Comparison of ENCODE assay signal across 27 mouse cellular contexts in genomic region chr10:80532783-80533182, GRCm38 (mm10). TPM values are rescaled to one million over a fixed set of nuclear protein-coding genes. Genes with fewer than 3 reads are reported as not detected.
DNase-seq lines count a peak whose midpoint lies in the region; ATAC-seq and TF ChIP-seq lines count a peak whose summit lies in the region.
"Had no signal": no experiment of that assay in that cellular context is flagged by ENCODE, and none has a peak within 500 bp of the region (broad histone marks: within the 10 kb centered on the region; RNA-seq: fewer than 3 reads in every experiment).

No protein-coding gene starts in this region.

- H3K27me3 ChIP-seq in testis, adult 2 months (ENCODE audit: control insufficient read depth, insufficient read depth, low read length): no peaks in the 10 kb centered on the region
- peaks cover 49% of the 10 kb centered on the region for H3K27me3 ChIP-seq in liver, embryonic 12.5 days (replicated peaks)
- H3K27me3 ChIP-seq in liver, embryonic 16.5 days (ENCODE audit: control insufficient read depth, insufficient read depth, low read depth, low read length): peaks cover 3% of the 10 kb centered on the region; the same call in 1 of the 2 replicates
- H3K27me3 ChIP-seq in heart, adult 2 months (ENCODE audit: control insufficient read depth, insufficient read depth, low read length): no peaks in the 10 kb centered on the region
- H3K27me3 ChIP-seq in forebrain, embryonic 13.5 days: peaks cover 32% of the 10 kb centered on the region
- H3K27me3 ChIP-seq in forebrain, embryonic 11.5 days (ENCODE audit: control insufficient read depth, insufficient read depth, low read length): peaks cover 6% of the 10 kb centered on the region; the same call in 1 of the 2 replicates
- H3K27me3 ChIP-seq: Patski had no signal

- peak overlapping the region; percentile 42; the same call in 1 of the 2 replicates for H3K9ac ChIP-seq in liver, embryonic 12.5 days
- H3K9ac ChIP-seq in liver, embryonic 16.5 days (ENCODE audit: low read depth, low read length): no peak overlapping the region
- no peak overlapping the region for H3K9ac ChIP-seq in heart, adult 2 months (ENCODE audit: low read depth, low read length)
- no peak overlapping the region for H3K9ac ChIP-seq in forebrain, embryonic 13.5 days
- no peak overlapping the region for H3K9ac ChIP-seq in forebrain, embryonic 11.5 days (ENCODE audit: low read length)
- H3K9ac ChIP-seq: embryonic facial prominence, embryonic 15.5 days; hindbrain, embryonic 13.5 days had no signal

- no peak for ATAC-seq in liver, embryonic 12.5 days
- peak; percentile 25; the same call in 1 of the 2 replicates for ATAC-seq in liver, embryonic 16.5 days (ENCODE audit: low read depth)
- no peak for ATAC-seq in forebrain, embryonic 13.5 days
- no peak for ATAC-seq in forebrain, embryonic 11.5 days (replicated peaks; ENCODE audit: low FRiP score)
- ATAC-seq: activated CD4-positive, CD25-positive, alpha-beta regulatory T cell, adult 4 months; forebrain, embryonic 14.5 days; hindbrain, postnatal 0 days; Patski had no signal

- no peak overlapping the region for H3K27ac ChIP-seq in testis, adult 2 months (ENCODE audit: control insufficient read depth, insufficient read depth, low read depth, low read length)
- H3K27ac ChIP-seq in liver, embryonic 12.5 days: 0 out of 2 replicates have a peak overlapping the region, but pooled peaks have one; percentile 91
- H3K27ac ChIP-seq in liver, embryonic 16.5 days (ENCODE audit: low read length): peak overlapping the region; percentile 14; the same call in 1 of the 2 replicates
- no peak overlapping the region for H3K27ac ChIP-seq in heart, adult 2 months
- H3K27ac ChIP-seq in forebrain, embryonic 13.5 days: no peak overlapping the region
- H3K27ac ChIP-seq in forebrain, embryonic 11.5 days (ENCODE audit: low read depth, low read length): no peak overlapping the region
- H3K27ac ChIP-seq: embryonic facial prominence, embryonic 15.5 days; gastrocnemius, adult 2 months; heart, embryonic 10.5 days; hindbrain, embryonic 13.5 days; hindbrain, postnatal 0 days had no signal

- 0 out of 2 replicates have a peak overlapping the region, but pooled peaks have one; percentile 94 for H3K4me2 ChIP-seq in liver, embryonic 12.5 days
- peak overlapping the region; percentile 22; the same call in 1 of the 2 replicates for H3K4me2 ChIP-seq in liver, embryonic 16.5 days (ENCODE audit: low read depth, low read length)
- no peak overlapping the region for H3K4me2 ChIP-seq in forebrain, embryonic 13.5 days
- H3K4me2 ChIP-seq in forebrain, embryonic 11.5 days (ENCODE audit: low read depth, low read length, severe bottlenecking): no peak overlapping the region
- H3K4me2 ChIP-seq: embryonic facial prominence, embryonic 15.5 days; hindbrain, embryonic 13.5 days had no signal

- H3K4me1 ChIP-seq in testis, adult 2 months (ENCODE audit: control insufficient read depth, insufficient read depth, low read length): peaks cover 30% of the 10 kb centered on the region
- H3K4me1 ChIP-seq in liver, embryonic 12.5 days: peaks cover 49% of the 10 kb centered on the region
- H3K4me1 ChIP-seq in liver, embryonic 16.5 days (ENCODE audit: control insufficient read depth, low read depth, low read length): peaks cover 40% of the 10 kb centered on the region
- H3K4me1 ChIP-seq in heart, adult 2 months (ENCODE audit: control insufficient read depth, insufficient read depth, low read length): no peaks in the 10 kb centered on the region
- 0 out of 2 replicates have a peak, but pooled peaks cover 4% of the 10 kb centered on the region for H3K4me1 ChIP-seq in forebrain, embryonic 13.5 days
- H3K4me1 ChIP-seq in forebrain, embryonic 11.5 days (replicated peaks; ENCODE audit: control insufficient read depth, insufficient read depth, low read length): 0 out of 2 replicates have a peak, but pooled peaks cover 2% of the 10 kb centered on the region

- DNase-seq in testis, postnatal 14 days (ENCODE audit: low spot score): no peak
- DNase-seq in heart, adult 2 months: no peak
- DNase-seq in gastrocnemius, postnatal 25 days: no peak
- no peak for DNase-seq in forebrain, embryonic 11.5 days (ENCODE audit: low spot score)
- DNase-seq: adrenal gland, postnatal 36 days; cerebellum, adult 2 months; cerebellum, postnatal 10 days; embryo, embryonic 11 days; gastrocnemius, adult 2 months; gastrocnemius, postnatal 36 days; heart, adult 11 months; heart, postnatal 10 days had no signal

- no peak overlapping the region for H3K4me3 ChIP-seq in testis, adult 2 months (ENCODE audit: control insufficient read depth, low read depth, low read length)
- H3K4me3 ChIP-seq in liver, embryonic 12.5 days: no peak overlapping the region
- H3K4me3 ChIP-seq in liver, embryonic 16.5 days (ENCODE audit: low read depth, low read length): no peak overlapping the region
- no peak overlapping the region for H3K4me3 ChIP-seq in heart, adult 2 months
- no peak overlapping the region for H3K4me3 ChIP-seq in forebrain, embryonic 13.5 days
- no peak overlapping the region for H3K4me3 ChIP-seq in forebrain, embryonic 11.5 days (ENCODE audit: low read depth, low read length)
- H3K4me3 ChIP-seq: embryonic facial prominence, embryonic 15.5 days; gastrocnemius, adult 2 months; heart, embryonic 10.5 days; hindbrain, embryonic 13.5 days had no signal

- no peaks in the 10 kb centered on the region for H3K9me3 ChIP-seq in liver, embryonic 12.5 days (replicated peaks)
- no peaks in the 10 kb centered on the region for H3K9me3 ChIP-seq in liver, embryonic 16.5 days (replicated peaks; ENCODE audit: control insufficient read depth, low read length)
- H3K9me3 ChIP-seq in forebrain, embryonic 13.5 days (replicated peaks): no peaks in the 10 kb centered on the region
- no peaks in the 10 kb centered on the region for H3K9me3 ChIP-seq in forebrain, embryonic 11.5 days (ENCODE audit: control insufficient read depth, low read length)
- H3K9me3 ChIP-seq: embryonic facial prominence, embryonic 15.5 days; heart, embryonic 10.5 days; hindbrain, embryonic 13.5 days had no signal

- H3K79me2 ChIP-seq in heart, adult 2 months (replicated peaks; ENCODE audit: control insufficient read depth, insufficient read depth, low read length): no peaks in the 10 kb centered on the region

- TF ChIP-seq CTCF in testis, adult 2 months (IDR thresholded peaks at IDR 0.05; ENCODE audit: control insufficient read depth, insufficient read depth, insufficient replicate concordance, low read depth, low read length): 0 out of 2 replicates have a peak, but pooled peaks have one; percentile 10
- no peak for TF ChIP-seq CTCF in heart, adult 2 months (IDR thresholded peaks at IDR 0.05)

- intact Hi-C loops in heart, adult 2 months (cut with DNase I): no loop called here

- no peaks in the 10 kb centered on the region for H3K36me3 ChIP-seq in testis, adult 2 months (ENCODE audit: control insufficient read depth, insufficient read depth, low read length)
- H3K36me3 ChIP-seq in liver, embryonic 12.5 days: no peaks in the 10 kb centered on the region
- H3K36me3 ChIP-seq in liver, embryonic 16.5 days (ENCODE audit: control insufficient read depth, insufficient read depth): no peaks in the 10 kb centered on the region
- H3K36me3 ChIP-seq in heart, adult 2 months (ENCODE audit: control insufficient read depth, insufficient read depth, low read length): no peaks in the 10 kb centered on the region
- no peaks in the 10 kb centered on the region for H3K36me3 ChIP-seq in forebrain, embryonic 13.5 days (ENCODE audit: poor library complexity, severe bottlenecking)
- no peaks in the 10 kb centered on the region for H3K36me3 ChIP-seq in forebrain, embryonic 11.5 days (ENCODE audit: control insufficient read depth, insufficient read depth, low read length)
- H3K36me3 ChIP-seq: embryonic facial prominence, embryonic 15.5 days; heart, embryonic 10.5 days; hindbrain, embryonic 13.5 days had no signal

- WGBS in liver, embryonic 12.5 days (ENCODE audit: insufficient replicate concordance): 73% methylated on average over 11 of the region's 11 CpGs
- WGBS in liver, embryonic 16.5 days (ENCODE audit: insufficient replicate concordance): 70% methylated on average over 11 of the region's 11 CpGs
- WGBS in heart, adult 2 months: 81% methylated on average over 11 of the region's 11 CpGs
- WGBS in forebrain, embryonic 13.5 days: 85% methylated on average over 11 of the region's 11 CpGs
- WGBS in forebrain, embryonic 11.5 days: 84% methylated on average over 11 of the region's 11 CpGs

- TF ChIP-seq POLR2A in testis, adult 2 months (IDR thresholded peaks at IDR 0.05; ENCODE audit: control insufficient read depth, low read depth, low read length): no peak
- no peak for TF ChIP-seq POLR2A in heart, adult 2 months (IDR thresholded peaks at IDR 0.05; ENCODE audit: insufficient read depth, low read depth, low read length)

- no peak for TF ChIP-seq EP300 in heart, adult 2 months (IDR thresholded peaks at IDR 0.05; ENCODE audit: insufficient read depth, low read depth, low read length)

RNA-seq across cellular contexts. Expression of gene Atp8b3, which starts 6.1 kb away (rescaled TPM):
- polyA plus RNA-seq in testis, adult 2 months (2012; rRNA removed): 1,123 and 1,230 TPM in 2 replicates
- polyA plus RNA-seq in liver, embryonic 12.5 days (2016; fragmentation: Nextera tagmentation; extraction: Ambion mirVana): 0.02 and 0.08 TPM in 2 replicates
- 0.02 TPM in 1 of 2 replicates, not detected in the other for polyA plus RNA-seq in liver, embryonic 16.5 days (2015; fragmentation: Nextera tagmentation; extraction: Ambion mirVana)
- total RNA-seq in heart, adult 2 months (2021): not detected
- 0.39 and 0.50 TPM in 2 replicates for polyA plus RNA-seq in heart, adult 2 months (2012; rRNA removed)
- not detected for total RNA-seq in gastrocnemius, postnatal 25 days (2021)
- polyA plus RNA-seq in forebrain, embryonic 13.5 days (2015; fragmentation: Nextera tagmentation; extraction: Ambion mirVana): 0.33 and 0.36 TPM in 2 replicates
- polyA plus RNA-seq in forebrain, embryonic 11.5 days (2014; fragmentation: Nextera tagmentation; extraction: Ambion mirVana): 0.35 and 0.59 TPM in 2 replicates
- total RNA-seq: gastrocnemius, adult 2 months; gastrocnemius, postnatal 36 days; heart, postnatal 10 days; hematopoietic stem cell, adult 5-6 weeks had no signal
- polyA plus RNA-seq: activated CD4-positive, CD25-positive, alpha-beta regulatory T cell, adult 4 months had no signal

RNA-seq across cellular contexts. Expression of gene Rexo1, which starts 28.6 kb away (rescaled TPM):
- polyA plus RNA-seq in testis, adult 2 months (2012; rRNA removed): 201 and 214 TPM in 2 replicates
- polyA plus RNA-seq in liver, embryonic 12.5 days (2016; fragmentation: Nextera tagmentation; extraction: Ambion mirVana): 23.2 and 23.9 TPM in 2 replicates
- polyA plus RNA-seq in liver, embryonic 16.5 days (2015; fragmentation: Nextera tagmentation; extraction: Ambion mirVana): 10.9 and 12.1 TPM in 2 replicates
- total RNA-seq in heart, adult 2 months (2021): 10 to 100 TPM; 11.6 to 12.3 TPM
- 19.5 and 19.8 TPM in 2 replicates for polyA plus RNA-seq in heart, adult 2 months (2012; rRNA removed)
- total RNA-seq in gastrocnemius, postnatal 25 days (2021): 1 to 10 TPM; 8.4 to 9.3 TPM
- 27.5 and 30.8 TPM in 2 replicates for polyA plus RNA-seq in forebrain, embryonic 13.5 days (2015; fragmentation: Nextera tagmentation; extraction: Ambion mirVana)
- 34.9 and 37.1 TPM in 2 replicates for polyA plus RNA-seq in forebrain, embryonic 11.5 days (2014; fragmentation: Nextera tagmentation; extraction: Ambion mirVana)

RNA-seq across cellular contexts. Expression of gene Onecut3, which starts 38.1 kb away (rescaled TPM):
- 0.43 and 0.52 TPM in 2 replicates for polyA plus RNA-seq in testis, adult 2 months (2012; rRNA removed)
- polyA plus RNA-seq in liver, embryonic 12.5 days (2016; fragmentation: Nextera tagmentation; extraction: Ambion mirVana): 0.29 and 0.33 TPM in 2 replicates
- 0.02 TPM in 1 of 2 replicates, not detected in the other for polyA plus RNA-seq in liver, embryonic 16.5 days (2015; fragmentation: Nextera tagmentation; extraction: Ambion mirVana)
- under 1 TPM in 1 of 2 experiments, not detected in 1; 0.05 TPM for total RNA-seq in heart, adult 2 months (2021)
- polyA plus RNA-seq in heart, adult 2 months (2012; rRNA removed): 0.06 and 0.09 TPM in 2 replicates
- not detected for total RNA-seq in gastrocnemius, postnatal 25 days (2021)
- polyA plus RNA-seq in forebrain, embryonic 13.5 days (2015; fragmentation: Nextera tagmentation; extraction: Ambion mirVana): 0.35 and 0.57 TPM in 2 replicates
- polyA plus RNA-seq in forebrain, embryonic 11.5 days (2014; fragmentation: Nextera tagmentation; extraction: Ambion mirVana): 0.49 and 0.53 TPM in 2 replicates
- total RNA-seq: adrenal gland, adult 18-20 months; adrenal gland, postnatal 36 days; gastrocnemius, adult 2 months; gastrocnemius, postnatal 36 days; heart, postnatal 10 days; hematopoietic stem cell, adult 5-6 weeks had no signal
- polyA plus RNA-seq: activated CD4-positive, CD25-positive, alpha-beta regulatory T cell, adult 4 months; C2C12; embryonic facial prominence, embryonic 15.5 days; heart, embryonic 14.5 days; Patski had no signal

RNA-seq across cellular contexts. Expression of gene Klf16, which starts 44.3 kb away (rescaled TPM):
- 7.5 and 7.7 TPM in 2 replicates for polyA plus RNA-seq in testis, adult 2 months (2012; rRNA removed)
- 24.0 and 24.7 TPM in 2 replicates for polyA plus RNA-seq in liver, embryonic 12.5 days (2016; fragmentation: Nextera tagmentation; extraction: Ambion mirVana)
- polyA plus RNA-seq in liver, embryonic 16.5 days (2015; fragmentation: Nextera tagmentation; extraction: Ambion mirVana): 9.6 and 10.7 TPM in 2 replicates
- 1 to 10 TPM; 4.0 to 4.4 TPM for total RNA-seq in heart, adult 2 months (2021)
- 3.6 and 5.5 TPM in 2 replicates for polyA plus RNA-seq in heart, adult 2 months (2012; rRNA removed)
- 1 to 10 TPM; 1.2 to 2.0 TPM for total RNA-seq in gastrocnemius, postnatal 25 days (2021)
- 6.6 and 7.5 TPM in 2 replicates for polyA plus RNA-seq in forebrain, embryonic 13.5 days (2015; fragmentation: Nextera tagmentation; extraction: Ambion mirVana)
- 5.9 and 7.7 TPM in 2 replicates for polyA plus RNA-seq in forebrain, embryonic 11.5 days (2014; fragmentation: Nextera tagmentation; extraction: Ambion mirVana)

RNA-seq across cellular contexts. Expression of gene Abhd17a, which starts 57.4 kb away (rescaled TPM):
- polyA plus RNA-seq in testis, adult 2 months (2012; rRNA removed): 246 and 291 TPM in 2 replicates
- polyA plus RNA-seq in liver, embryonic 12.5 days (2016; fragmentation: Nextera tagmentation; extraction: Ambion mirVana): 86.4 and 88.9 TPM in 2 replicates
- 31.4 and 35.9 TPM in 2 replicates for polyA plus RNA-seq in liver, embryonic 16.5 days (2015; fragmentation: Nextera tagmentation; extraction: Ambion mirVana)
- 10 to 100 TPM; 40.2 to 46.9 TPM for total RNA-seq in heart, adult 2 months (2021)
- 67.3 and 80.0 TPM in 2 replicates for polyA plus RNA-seq in heart, adult 2 months (2012; rRNA removed)
- 10 to 100 TPM; 53.8 to 58.8 TPM for total RNA-seq in gastrocnemius, postnatal 25 days (2021)
- 72.3 and 74.9 TPM in 2 replicates for polyA plus RNA-seq in forebrain, embryonic 13.5 days (2015; fragmentation: Nextera tagmentation; extraction: Ambion mirVana)
- polyA plus RNA-seq in forebrain, embryonic 11.5 days (2014; fragmentation: Nextera tagmentation; extraction: Ambion mirVana): 94.6 and 121 TPM in 2 replicates

Comparison
In these comparisons a context has a peak if more than half of its experiments do, and no peak if none do; other contexts are left out.
1. H3K27ac ChIP-seq: peak in liver, embryonic 12.5 days (single experiment) and liver, embryonic 16.5 days (single experiment); none in testis, adult 2 months (single experiment), heart, adult 2 months (single experiment), forebrain, embryonic 13.5 days (single experiment) and forebrain, embryonic 11.5 days (single experiment).
2. H3K4me2 ChIP-seq: peak in liver, embryonic 12.5 days (single experiment) and liver, embryonic 16.5 days (single experiment); none in forebrain, embryonic 13.5 days (single experiment) and forebrain, embryonic 11.5 days (single experiment).
3. RNA of gene Atp8b3, which starts 6.1 kb away (polyA plus RNA-seq): 1,123 to 1,230 TPM in testis, adult 2 months; 0.35 to 0.59 TPM in forebrain, embryonic 11.5 days, 0.39 to 0.50 TPM in heart, adult 2 months, 0.33 to 0.36 TPM in forebrain, embryonic 13.5 days, 0.02 to 0.08 TPM in liver, embryonic 12.5 days and 0.02 TPM in liver, embryonic 16.5 days; every median in the first group is over 100 times any median in the second.